18 mouse cellular contexts compared by ENCODE assay signal in the genomic region with DNA sequence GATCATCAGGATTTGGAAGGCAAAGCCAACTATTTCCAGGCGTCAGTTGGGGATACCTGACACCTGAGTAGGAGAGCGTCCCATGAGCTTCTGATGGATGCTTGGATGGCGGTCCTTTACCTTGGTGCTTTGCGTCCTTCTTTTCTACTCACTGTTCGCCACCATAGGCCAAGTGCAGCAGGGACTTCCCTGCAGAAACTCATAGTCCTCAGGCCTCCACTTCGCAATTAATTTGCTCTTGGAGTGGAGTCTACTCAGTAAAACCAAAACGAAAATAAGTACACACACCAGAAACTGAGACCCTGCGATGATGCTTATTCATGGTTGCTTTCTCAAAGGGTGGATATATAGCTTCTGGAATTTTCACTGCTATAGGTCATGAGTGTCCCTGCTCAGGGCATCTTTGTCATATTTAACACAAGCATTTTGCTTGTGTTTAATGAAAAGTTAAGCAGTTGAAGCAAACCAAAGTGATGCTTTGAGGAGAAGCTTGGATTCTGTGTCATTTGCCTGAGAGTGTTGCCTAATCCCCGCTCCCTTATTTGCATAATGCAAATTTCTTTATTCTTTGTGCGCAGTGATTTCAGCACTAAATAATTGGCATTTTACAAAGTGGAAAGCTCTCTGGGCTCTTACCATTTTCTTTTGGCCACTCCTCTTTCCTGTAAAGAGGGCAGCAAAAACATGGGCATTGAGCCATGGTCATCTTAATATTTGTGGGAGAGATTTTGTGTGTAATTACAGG.
"Had no signal": no experiment of that assay in that cellular context is flagged by ENCODE, and none has a peak within 500 bp of the region (broad histone marks: within the 10 kb centered on the region; RNA-seq: fewer than 3 reads in every experiment).

No protein-coding gene starts in this region.

- H3K27ac ChIP-seq: limb, embryonic 13.5 days; liver, embryonic 12.5 days; liver, embryonic 15.5 days; midbrain, embryonic 12.5 days; midbrain, embryonic 15.5 days; neural tube, embryonic 13.5 days; stomach, postnatal 0 days had no signal

- DNase-seq: kidney, postnatal 14 days; left cerebral cortex, postnatal 4 days; liver; lung, adult 18-20 months; lung, postnatal 14 days; lung, postnatal 4 days; retina, postnatal 1 day; thymus, adult 2 months; thymus, postnatal 14 days; thymus, postnatal 4 days had no signal

- H3K4me2 ChIP-seq: limb, embryonic 13.5 days; liver, embryonic 12.5 days; liver, embryonic 15.5 days; midbrain, embryonic 12.5 days; midbrain, embryonic 15.5 days; neural tube, embryonic 13.5 days had no signal

- H3K27me3 ChIP-seq: limb, embryonic 13.5 days; liver, embryonic 12.5 days; liver, embryonic 15.5 days; midbrain, embryonic 12.5 days; midbrain, embryonic 15.5 days; neural tube, embryonic 13.5 days had no signal

- H3K4me3 ChIP-seq: limb, embryonic 13.5 days; liver, embryonic 12.5 days; liver, embryonic 15.5 days; midbrain, embryonic 12.5 days; midbrain, embryonic 15.5 days; myocyte; neural tube, embryonic 13.5 days had no signal

- H3K9me3 ChIP-seq: limb, embryonic 13.5 days; liver, embryonic 12.5 days; liver, embryonic 15.5 days; midbrain, embryonic 12.5 days; midbrain, embryonic 15.5 days; neural tube, embryonic 13.5 days had no signal

- H3K36me3 ChIP-seq: limb, embryonic 13.5 days; liver, embryonic 12.5 days; liver, embryonic 15.5 days; midbrain, embryonic 12.5 days; midbrain, embryonic 15.5 days had no signal

- H3K9ac ChIP-seq: limb, embryonic 13.5 days; liver, embryonic 12.5 days; liver, embryonic 15.5 days; midbrain, embryonic 12.5 days; midbrain, embryonic 15.5 days; neural tube, embryonic 13.5 days had no signal

- H3K4me1 ChIP-seq: limb, embryonic 13.5 days; liver, embryonic 12.5 days had no signal

- ATAC-seq: liver, embryonic 12.5 days; midbrain, embryonic 15.5 days had no signal
